Mouse (Mus musculus) embryonic fibroblast, embryonic 13.5 days (primary cell): ENCODE data around the gene Cntf. TPM values are rescaled to one million over a fixed set of nuclear protein-coding genes. Genes with fewer than 3 reads are reported as not detected.
"Not testable (repeated sequence)": the region's sequence is repeated elsewhere in the genome, so short reads cannot be mapped to it uniquely, and the experiment has no call there.

Experiments used
- H3K27ac ChIP-seq: 2 replicates; pipeline ENCODE4 v1.5.1; 2012; ENCODE audit warnings: low read length, control low read depth, inconsistent platforms; ENCODE audit not compliant: insufficient read depth
- H3K4me1 ChIP-seq: 2 replicates; pipeline ENCODE4 v1.6.1; 2011; ENCODE audit warnings: low read length; ENCODE audit not compliant: control insufficient read depth, insufficient read depth
- H3K4me3 ChIP-seq: 2 replicates; pipeline ENCODE4 v1.5.1; 2011; ENCODE audit warnings: mild to moderate bottlenecking, control low read depth, low read length; ENCODE audit not compliant: insufficient read depth
- CTCF ChIP-seq: IDR thresholded peaks from 2 replicates; pipeline ENCODE4 v1.5.1; 2011; ENCODE audit warnings: mild to moderate bottlenecking, control low read depth, low read length, moderate library complexity, borderline replicate concordance; ENCODE audit not compliant: insufficient read depth
- POLR2A ChIP-seq: IDR thresholded peaks from 2 replicates; pipeline ENCODE4 v1.6.1; 2011; ENCODE audit warnings: low read depth, mild to moderate bottlenecking, control low read depth, low read length, moderate library complexity
- polyA plus RNA-seq: library from polyadenylated mRNA; stranded (reverse); fragments of >200 nt; gene quantifications from 2 replicates; pipeline ENCODE4 v1.2.4, GENCODE M21; 2011; ENCODE audit warnings: low read depth; ENCODE audit not compliant: missing spikeins, insufficient read length

The Cntf gene
- polyA plus RNA-seq, 1 experiment: 2.9 TPM

DNA sequence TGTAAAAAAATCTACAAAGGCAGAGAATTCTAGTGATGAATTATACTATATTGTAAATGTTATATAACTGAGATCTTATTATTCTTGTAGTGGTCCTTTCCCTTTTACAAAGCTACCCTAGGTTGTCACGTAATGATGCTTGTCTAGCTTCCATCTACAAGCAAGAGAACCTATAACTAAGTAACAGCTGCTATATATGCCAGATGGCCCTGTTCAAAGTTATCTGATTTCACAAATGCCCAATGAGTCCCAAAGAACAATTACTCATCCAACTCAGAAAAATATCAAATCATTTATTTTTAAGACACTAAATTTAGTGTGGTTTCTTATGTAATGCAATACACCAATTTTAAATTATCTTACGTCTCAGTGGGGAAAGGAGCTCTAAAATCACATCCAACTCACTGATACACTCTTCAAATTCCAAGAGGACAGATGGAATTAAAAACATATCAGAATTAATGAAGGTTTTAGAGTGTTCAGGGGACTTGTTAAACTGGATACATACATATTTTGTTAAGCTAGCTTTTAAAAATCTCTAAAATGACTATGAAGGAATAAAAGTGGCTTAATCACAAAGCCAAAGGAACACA, 21.5 kb upstream of the Cntf start:
- no peak overlapping the region for H3K4me3 ChIP-seq
- no peak overlapping the region for H3K27ac ChIP-seq
- TF ChIP-seq CTCF: no peak
- no peak for TF ChIP-seq POLR2A
- H3K4me1 ChIP-seq: peaks cover 4% of the 10 kb centered on the region; the same call in 1 of the 2 replicates

DNA sequence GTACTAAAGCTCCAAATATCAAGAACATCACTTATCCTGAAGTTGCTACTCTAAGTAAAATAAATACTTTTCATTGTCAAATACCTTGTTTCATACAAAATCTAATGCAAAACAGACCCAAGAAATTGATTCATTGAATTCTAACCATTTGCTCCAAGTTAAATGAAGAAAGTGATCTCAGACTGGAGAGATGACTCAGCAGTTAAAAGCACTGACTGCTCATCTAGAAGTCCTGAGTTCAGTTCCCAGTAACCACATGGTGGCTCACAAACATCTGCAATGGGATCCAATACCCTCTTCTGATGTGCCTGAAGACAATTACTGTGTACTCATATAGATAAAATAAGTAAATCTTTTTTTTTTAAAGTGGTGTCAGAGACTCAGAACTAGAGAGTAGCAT, 15.0 kb upstream of the Cntf start:
- no peak overlapping the region for H3K4me3 ChIP-seq
- H3K27ac ChIP-seq: no peak overlapping the region
- no peak for TF ChIP-seq POLR2A
- TF ChIP-seq CTCF: no peak
- no peaks in the 10 kb centered on the region for H3K4me1 ChIP-seq

DNA sequence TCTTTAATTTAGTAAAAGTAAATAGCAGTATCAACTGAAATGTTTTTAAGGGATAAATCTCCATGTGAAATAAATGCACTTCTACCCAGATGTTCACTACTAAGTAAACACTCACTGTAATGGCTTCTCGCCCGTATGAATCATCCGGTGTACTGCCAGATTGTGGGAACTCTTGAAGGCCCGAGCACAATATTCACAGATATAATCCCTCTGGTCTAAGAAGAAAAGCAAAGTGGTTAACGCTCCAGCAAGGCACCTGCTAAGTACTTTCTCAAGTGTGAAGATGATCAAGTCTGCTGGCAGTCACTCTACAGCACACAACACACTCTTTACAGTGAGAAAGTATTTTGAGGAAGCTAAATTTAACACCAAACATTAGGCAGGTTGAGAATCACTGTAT, 5.5 kb upstream of the Cntf start:
- TF ChIP-seq POLR2A: no peak
- no peak for TF ChIP-seq CTCF
- no peak overlapping the region for H3K27ac ChIP-seq
- peaks cover 4% of the 10 kb centered on the region; the same call in 1 of the 2 replicates for H3K4me1 ChIP-seq
- H3K4me3 ChIP-seq: no peak overlapping the region

DNA sequence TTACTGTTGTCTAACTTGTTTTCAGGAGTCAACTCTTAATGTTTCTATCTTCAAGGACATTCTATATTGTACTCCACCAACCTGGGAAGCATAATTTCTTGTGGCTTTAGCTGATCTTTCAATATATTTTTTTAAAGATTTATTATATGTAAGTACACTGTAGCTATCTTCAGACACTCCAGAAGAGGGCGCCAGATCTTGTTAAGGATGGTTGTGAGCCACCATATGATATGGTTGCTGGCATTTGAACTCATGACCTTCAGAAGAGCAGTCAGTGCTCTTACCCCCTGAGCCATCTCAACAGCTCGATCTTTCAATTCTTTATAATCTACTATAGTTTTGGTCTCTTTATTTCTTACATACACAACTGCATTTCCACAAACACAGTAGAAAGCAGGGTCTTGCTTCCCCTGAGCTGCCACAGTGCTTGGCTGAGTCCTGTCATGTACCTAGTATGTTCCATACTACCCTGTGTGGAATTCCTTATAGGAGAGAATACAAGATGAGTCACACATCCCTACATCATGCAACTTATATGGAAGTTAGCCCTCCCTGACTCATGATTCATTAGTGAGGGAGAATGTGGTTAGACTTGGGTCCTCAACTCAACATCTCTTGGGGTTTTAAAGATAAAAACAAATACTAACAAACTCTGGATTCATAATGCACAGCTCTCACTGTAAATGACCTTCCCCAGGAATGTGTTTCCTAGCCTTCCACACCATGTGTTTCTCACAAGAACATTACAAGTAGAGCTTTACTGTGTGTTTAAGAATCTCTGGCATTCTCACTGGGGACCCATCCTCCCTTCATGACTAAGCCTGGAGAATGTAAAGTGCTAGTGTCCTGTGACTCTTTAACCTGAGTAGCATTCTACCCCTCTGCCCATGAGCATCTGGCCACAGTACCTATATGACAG, 3.0 kb downstream of the Cntf start:
- H3K4me3 ChIP-seq: no peak overlapping the region
- peaks cover 18% of the 10 kb centered on the region for H3K4me1 ChIP-seq
- peak overlapping the region; percentile 94 for H3K27ac ChIP-seq
- TF ChIP-seq CTCF (no peak), POLR2A (no peak)

DNA sequence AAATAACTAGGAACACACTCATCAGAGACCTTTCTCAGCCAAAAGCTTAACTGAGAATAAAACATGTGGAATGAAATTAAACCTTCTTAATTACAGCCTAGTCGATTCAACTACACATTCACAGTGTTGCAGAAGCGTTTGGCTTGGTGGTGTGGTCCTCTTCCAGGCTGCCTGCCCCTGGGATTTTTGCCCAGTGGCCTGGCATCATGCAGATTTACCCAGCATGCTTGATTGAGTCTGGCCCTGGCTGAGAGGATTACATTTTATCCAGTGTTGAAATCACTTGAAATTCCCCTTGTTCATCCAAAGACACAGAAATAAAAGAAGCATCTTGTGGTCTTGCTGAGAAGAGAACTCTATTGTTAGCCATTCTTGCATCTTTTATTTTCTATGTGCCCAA, 5.8 kb downstream of the Cntf start:
- Histone ChIP-seq H3K4me3 (no peak overlapping the region), H3K4me1 (peaks cover 15% of the 10 kb centered on the region), H3K27ac (no peak overlapping the region)
- TF ChIP-seq POLR2A: no peak
- TF ChIP-seq CTCF: no peak

DNA sequence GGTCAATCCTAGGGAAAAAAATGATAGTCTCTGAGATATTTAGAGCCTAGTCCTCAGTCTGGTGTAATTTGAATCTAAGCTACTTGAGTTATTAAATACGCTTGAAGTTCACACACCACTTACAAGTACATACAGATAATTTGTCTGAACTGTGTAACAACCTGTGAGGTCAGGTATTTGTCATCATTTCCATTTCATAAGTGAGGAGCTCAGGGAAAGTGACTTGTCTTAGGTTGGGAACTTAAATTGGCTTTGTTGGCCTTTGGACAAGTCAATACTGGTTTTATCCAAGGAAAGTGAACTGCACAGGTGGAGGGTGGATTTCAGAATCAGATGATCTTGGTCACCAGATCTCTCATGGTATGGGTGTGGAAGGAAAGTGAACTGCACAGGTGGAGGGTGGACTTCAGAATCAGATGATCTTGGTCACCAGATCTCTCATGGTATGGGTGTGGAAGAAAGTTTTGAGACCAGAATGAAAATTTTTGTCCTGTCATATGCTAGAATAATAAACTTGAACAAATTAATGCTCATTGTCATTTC, 6.4 kb downstream of the Cntf start:
- no peak overlapping the region for H3K27ac ChIP-seq
- H3K4me1 ChIP-seq: peaks cover 14% of the 10 kb centered on the region
- no peak for TF ChIP-seq CTCF
- no peak for TF ChIP-seq POLR2A
- no peak overlapping the region for H3K4me3 ChIP-seq

DNA sequence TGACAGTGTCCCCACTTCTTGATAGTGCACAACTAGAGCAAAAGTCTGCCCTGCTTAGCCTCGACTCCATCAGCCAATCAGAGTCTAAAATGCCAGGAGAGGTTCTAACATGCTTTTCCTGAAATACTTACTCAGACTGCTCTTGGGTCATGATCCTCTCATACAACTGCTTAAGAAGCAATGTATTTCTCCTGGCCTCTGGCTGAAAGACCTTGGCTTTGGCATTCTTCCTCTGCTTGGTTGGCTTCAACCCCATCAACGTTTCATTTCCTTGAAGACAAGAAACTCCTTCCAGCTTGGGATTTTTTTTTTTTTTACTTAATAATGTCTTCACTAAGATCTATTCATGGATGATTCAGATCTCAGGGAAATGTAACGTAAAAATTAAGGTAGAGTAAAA, 9.1 kb downstream of the Cntf start:
- no peak overlapping the region for H3K27ac ChIP-seq
- no peaks in the 10 kb centered on the region for H3K4me1 ChIP-seq
- TF ChIP-seq POLR2A (no peak), CTCF (no peak)
- no peak overlapping the region for H3K4me3 ChIP-seq

DNA sequence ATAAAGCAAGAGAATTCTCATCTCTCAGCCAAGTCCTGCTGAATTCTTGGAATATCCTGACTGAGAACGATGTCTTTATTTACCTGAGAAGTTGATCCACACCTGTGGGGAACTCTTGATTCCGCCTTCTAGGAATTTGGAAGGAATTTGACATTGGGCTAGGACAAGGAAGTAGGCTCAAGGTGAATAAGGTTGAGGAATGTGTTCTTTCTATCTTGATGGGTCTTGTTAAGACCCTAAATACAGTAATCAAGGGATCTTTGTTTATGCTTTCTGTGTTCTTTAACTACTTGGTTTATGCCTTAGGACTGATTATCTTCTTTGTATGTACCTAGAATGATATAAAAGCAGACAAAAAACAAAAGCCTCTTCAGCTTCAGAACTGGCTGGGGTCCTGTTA, 33.5 kb downstream of the Cntf start:
- Histone ChIP-seq H3K4me3 (no peak overlapping the region), H3K4me1 (no peaks in the 10 kb centered on the region), H3K27ac (no peak overlapping the region)
- TF ChIP-seq CTCF (no peak), POLR2A (no peak)

DNA sequence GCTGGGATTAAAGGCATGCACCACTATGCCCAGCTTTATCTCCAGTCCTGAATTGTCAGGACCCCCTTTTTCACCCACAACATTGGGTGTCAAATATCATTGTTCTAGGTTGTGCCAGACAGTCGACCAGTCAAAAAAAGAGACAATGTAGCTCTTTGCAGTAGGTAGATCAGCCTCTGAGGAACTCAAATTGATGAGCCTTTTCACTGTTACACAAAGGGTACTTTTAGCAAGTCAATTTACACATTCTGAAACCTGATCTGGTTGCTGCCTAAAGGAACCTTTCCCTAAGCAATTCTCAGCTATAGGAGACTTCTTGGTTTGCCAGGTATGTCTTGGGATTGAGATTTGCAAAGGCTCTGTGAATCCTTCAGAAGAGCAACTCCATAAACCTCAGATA, 34.4 kb downstream of the Cntf start:
- Histone ChIP-seq H3K4me1 (no peaks in the 10 kb centered on the region), H3K4me3 (no peak overlapping the region), H3K27ac (no peak overlapping the region)
- TF ChIP-seq POLR2A (no peak), CTCF (no peak)

DNA sequence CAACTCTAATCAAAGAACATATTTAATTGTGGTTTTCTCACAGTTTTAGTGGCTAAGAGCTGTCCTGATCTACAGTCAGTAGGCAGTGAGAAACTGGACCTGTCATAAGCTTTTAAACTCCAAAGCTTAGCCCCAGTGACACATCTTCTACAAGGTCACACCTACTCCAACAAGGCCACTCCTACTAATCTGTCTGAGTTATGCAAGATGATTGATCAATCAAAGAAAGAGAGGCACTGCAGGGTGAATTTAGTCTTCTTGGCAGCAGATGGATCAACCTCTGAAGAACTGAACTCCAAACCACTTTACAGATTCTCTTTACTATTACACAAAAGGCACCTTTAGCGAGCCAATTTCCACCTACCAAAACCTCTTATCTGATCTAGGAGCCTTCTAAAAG, 39.6 kb downstream of the Cntf start:
- no peaks in the 10 kb centered on the region for H3K4me1 ChIP-seq
- H3K4me3 ChIP-seq: no peak overlapping the region
- TF ChIP-seq POLR2A (no peak), CTCF (no peak)
- H3K27ac ChIP-seq: no peak overlapping the region

DNA sequence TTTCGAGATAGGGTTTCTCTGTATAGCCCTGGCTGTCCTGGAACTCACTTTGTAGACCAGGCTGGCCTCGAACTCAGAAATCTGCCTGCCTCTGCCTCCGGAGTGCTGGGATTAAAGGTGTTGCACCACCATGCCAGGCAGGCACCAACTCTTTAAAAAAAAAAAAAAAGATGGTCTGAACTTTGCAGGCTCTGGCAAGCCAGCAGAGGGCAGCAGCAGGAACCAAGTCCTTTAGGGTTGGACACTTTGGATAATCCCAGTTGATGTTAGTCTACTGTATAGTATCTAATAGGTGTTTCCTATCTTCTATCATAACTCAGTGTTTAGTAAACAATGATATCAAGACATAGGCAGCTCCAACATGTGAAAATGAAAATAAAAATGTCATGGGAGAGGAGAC, 43.1 kb downstream of the Cntf start:
- no peak overlapping the region for H3K4me3 ChIP-seq
- H3K27ac ChIP-seq: no peak overlapping the region
- H3K4me1 ChIP-seq: no peaks in the 10 kb centered on the region
- TF ChIP-seq POLR2A (no peak), CTCF (no peak)

DNA sequence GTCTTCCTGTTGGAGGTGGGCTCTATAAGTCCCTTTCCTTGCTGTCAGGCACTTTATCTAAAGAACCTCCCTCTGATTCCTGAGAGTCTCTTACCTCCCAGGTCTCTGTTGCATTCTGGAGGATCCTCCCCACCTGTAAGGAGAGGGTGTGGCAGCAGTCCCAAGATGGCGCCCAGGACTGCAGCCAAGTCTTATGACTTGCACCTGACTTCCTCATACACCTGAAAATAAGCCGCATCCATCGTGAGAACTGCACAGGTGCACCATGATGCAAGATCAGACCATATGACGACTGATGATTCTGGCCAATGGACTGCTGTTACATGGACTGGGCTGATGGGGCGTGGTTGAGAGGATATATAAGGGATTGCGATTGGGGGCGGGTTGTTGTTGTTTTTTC, 43.8 kb downstream of the Cntf start:
- not testable (repeated sequence) for H3K4me1 ChIP-seq, H3K4me3 ChIP-seq, H3K27ac ChIP-seq

DNA sequence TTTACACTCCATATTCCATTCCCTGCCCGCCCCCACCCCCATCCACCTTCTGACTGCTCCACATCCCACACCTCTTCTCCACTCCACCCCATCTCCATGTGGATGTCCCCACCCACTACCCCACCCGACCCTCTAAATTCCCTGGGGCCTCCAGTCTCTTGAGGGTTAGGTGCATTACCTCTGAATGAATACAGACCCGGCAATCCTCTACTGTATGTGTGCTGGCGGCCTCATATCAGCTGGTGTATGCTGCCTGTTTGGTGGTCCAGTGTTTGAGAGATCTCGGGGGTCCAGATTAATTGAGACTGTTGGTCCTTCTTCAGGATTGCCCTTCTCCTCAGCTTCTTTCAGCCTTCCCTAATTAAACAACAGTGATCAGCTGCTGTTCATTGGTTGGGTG, 44.5 kb downstream of the Cntf start:
- H3K4me1 ChIP-seq, H3K4me3 ChIP-seq, H3K27ac ChIP-seq: not testable (repeated sequence)
